Mouse (Mus musculus) liver, adult 2 months (tissue): ENCODE measurements around the gene Fat3.

Experiments
- CTCF ChIP-seq: fragments of 200-500 bp; IDR thresholded peaks from 2 replicates; pipeline ENCODE4 v1.5.1; 2011; ENCODE audit warnings: low read depth, low read length, control low read depth
- POLR2A ChIP-seq: fragments of 200-500 bp; IDR thresholded peaks from 2 replicates; pipeline ENCODE4 v1.6.1; 2011; ENCODE audit warnings: low read length, control low read depth; ENCODE audit not compliant: insufficient read depth; ENCODE audit errors: extremely low read depth

DNA sequence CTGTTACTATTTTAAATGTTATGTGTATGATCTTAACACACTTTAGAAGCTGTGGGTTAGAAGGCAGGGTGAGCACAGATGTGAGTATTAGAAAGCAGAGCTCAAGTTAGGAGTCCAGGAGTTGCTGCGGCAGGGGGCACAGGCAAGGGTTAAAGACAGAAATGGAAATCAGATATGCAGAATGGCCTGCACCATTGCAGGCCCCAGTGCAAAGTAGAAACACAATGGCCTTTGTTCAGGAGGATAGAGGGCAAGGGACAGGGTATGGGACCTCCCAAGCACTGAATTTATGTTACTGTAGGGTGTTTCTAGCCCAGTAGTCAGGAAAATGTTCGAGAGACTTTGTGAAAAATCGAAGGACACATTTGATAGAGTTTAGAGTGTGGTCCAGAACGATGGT, 269.5 kb downstream of the Fat3 start:
- TF ChIP-seq POLR2A: no peak
- TF ChIP-seq CTCF: no peak
